ENCODE assay signal across 9 mouse cellular contexts in the genomic region with DNA sequence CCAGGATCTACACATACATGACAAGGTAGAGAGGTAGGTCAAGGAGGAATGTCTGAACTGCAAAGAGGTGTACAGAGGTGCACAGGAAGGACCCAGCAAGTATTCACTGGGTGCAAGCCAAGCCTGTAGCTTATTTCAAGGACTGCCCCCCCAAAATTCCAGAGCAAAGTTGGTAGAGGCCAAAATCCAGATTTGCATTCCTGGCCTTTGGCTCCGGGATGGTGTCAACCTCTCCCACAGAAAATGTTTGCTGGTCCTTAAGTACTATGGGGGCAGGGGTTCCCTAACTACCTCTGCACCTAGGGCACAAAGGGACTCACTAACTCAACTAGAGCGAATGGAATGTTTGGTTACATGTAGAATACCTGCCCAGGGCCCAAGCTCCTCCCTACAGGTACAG. TPM values are rescaled to one million over a fixed set of nuclear protein-coding genes. Genes with fewer than 3 reads are reported as not detected.
DNase-seq lines count a peak whose midpoint lies in the region; ATAC-seq and TF ChIP-seq lines count a peak whose summit lies in the region.
"Had no signal": no experiment of that assay in that cellular context is flagged by ENCODE, and none has a peak within 500 bp of the region (broad histone marks: within the 10 kb centered on the region; RNA-seq: fewer than 3 reads in every experiment).

No protein-coding gene starts in this region.

- ATAC-seq in heart, embryonic 12.5 days (ENCODE audit: insufficient number of reproducible peaks, low FRiP score): no peak
- no peak for ATAC-seq in embryonic facial prominence, embryonic 12.5 days (ENCODE audit: insufficient number of reproducible peaks, insufficient read depth, low FRiP score, low TSS enrichment)
- no peak for ATAC-seq in intestine, postnatal 0 days

- H3K9me3 ChIP-seq in heart, embryonic 12.5 days (replicated peaks): no peaks in the 10 kb centered on the region
- no peaks in the 10 kb centered on the region for H3K9me3 ChIP-seq in embryonic facial prominence, embryonic 12.5 days
- no peaks in the 10 kb centered on the region for H3K9me3 ChIP-seq in intestine, postnatal 0 days (ENCODE audit: control insufficient read depth)

- DNase-seq in heart, adult 11 months: no peak
- DNase-seq in cerebellum, adult 11-12 months: no peak
- no peak for DNase-seq in left cerebral cortex, adult 9 months (ENCODE audit: low spot score in 2 of 2)
- DNase-seq in adrenal gland, adult 18-20 months (ENCODE audit: low spot score in 2 of 2): no peak

- H3K79me2 ChIP-seq in macrophage (ENCODE audit: inconsistent target): peaks cover 41% of the 10 kb centered on the region

- H3K9ac ChIP-seq in heart, embryonic 12.5 days: no peak overlapping the region; the same call in 1 of the 2 replicates
- no peak overlapping the region for H3K9ac ChIP-seq in embryonic facial prominence, embryonic 12.5 days
- no peak overlapping the region for H3K9ac ChIP-seq in intestine, postnatal 0 days (ENCODE audit: low read depth, low read length)

- H3K4me3 ChIP-seq in heart, embryonic 12.5 days: peak overlapping the region; percentile 93
- peak overlapping the region; percentile 87 for H3K4me3 ChIP-seq in embryonic facial prominence, embryonic 12.5 days
- peak overlapping the region; percentile 85; the same call in 1 of the 2 replicates for H3K4me3 ChIP-seq in intestine, postnatal 0 days (ENCODE audit: low read depth, low read length)
- peak overlapping the region; percentile 82 for H3K4me3 ChIP-seq in macrophage (ENCODE audit: inconsistent target)

- H3K36me3 ChIP-seq in heart, embryonic 12.5 days: peaks cover 17% of the 10 kb centered on the region
- H3K36me3 ChIP-seq in embryonic facial prominence, embryonic 12.5 days: peaks cover 16% of the 10 kb centered on the region
- peaks cover 7% of the 10 kb centered on the region; the same call in 1 of the 2 replicates for H3K36me3 ChIP-seq in intestine, postnatal 0 days (ENCODE audit: control insufficient read depth, insufficient read depth)
- peaks cover 9% of the 10 kb centered on the region for H3K36me3 ChIP-seq in macrophage (ENCODE audit: inconsistent target)

- 78% methylated on average over 2 of the region's 2 CpGs for WGBS in heart, embryonic 12.5 days
- 80% methylated on average over 2 of the region's 2 CpGs for WGBS in embryonic facial prominence, embryonic 12.5 days
- WGBS in intestine, postnatal 0 days: 54% methylated on average over 2 of the region's 2 CpGs
- 94% methylated on average over 2 of the region's 2 CpGs for WGBS in macrophage (ENCODE audit: missing documents)

- H3K4me2 ChIP-seq in heart, embryonic 12.5 days: peak overlapping the region; percentile 86
- H3K4me2 ChIP-seq in embryonic facial prominence, embryonic 12.5 days (replicated peaks): peak overlapping the region; percentile 86
- peak overlapping the region; percentile 89 for H3K4me2 ChIP-seq in intestine, postnatal 0 days (replicated peaks; ENCODE audit: low read depth)

- H3K27me3 ChIP-seq in heart, embryonic 12.5 days (replicated peaks): no peaks in the 10 kb centered on the region
- no peaks in the 10 kb centered on the region for H3K27me3 ChIP-seq in embryonic facial prominence, embryonic 12.5 days
- no peaks in the 10 kb centered on the region for H3K27me3 ChIP-seq in intestine, postnatal 0 days (replicated peaks; ENCODE audit: control insufficient read depth, insufficient read depth, low read length)

- TF ChIP-seq CTCF in intestine, postnatal 0 days (IDR thresholded peaks at IDR 0.05; ENCODE audit: low read depth): no peak

- no peak overlapping the region for H3K27ac ChIP-seq in heart, embryonic 12.5 days (ENCODE audit: poor library complexity, severe bottlenecking)
- peak overlapping the region; percentile 63; the same call in 1 of the 2 replicates for H3K27ac ChIP-seq in embryonic facial prominence, embryonic 12.5 days
- peak overlapping the region; percentile 28; the same call in 1 of the 2 replicates for H3K27ac ChIP-seq in intestine, postnatal 0 days (ENCODE audit: low read depth, low read length)
- peak overlapping the region; percentile 79 for H3K27ac ChIP-seq in macrophage

- peaks cover 36% of the 10 kb centered on the region for H3K4me1 ChIP-seq in heart, embryonic 12.5 days (replicated peaks)
- H3K4me1 ChIP-seq in embryonic facial prominence, embryonic 12.5 days: peaks cover 31% of the 10 kb centered on the region
- no peaks in the 10 kb centered on the region for H3K4me1 ChIP-seq in intestine, postnatal 0 days (replicated peaks; ENCODE audit: control insufficient read depth, insufficient read depth, low read length)

RNA-seq across cellular contexts. Expression of a gene that starts 1.9 kb away (rescaled TPM):
- polyA plus RNA-seq in heart, embryonic 12.5 days (2016; fragmentation: Nextera tagmentation; extraction: Ambion mirVana): 21.7 and 21.8 TPM in 2 replicates
- 25.9 and 26.3 TPM in 2 replicates for polyA plus RNA-seq in embryonic facial prominence, embryonic 12.5 days (2016; fragmentation: Nextera tagmentation; extraction: Ambion mirVana)
- polyA plus RNA-seq in intestine, postnatal 0 days (2015; fragmentation: Nextera tagmentation; extraction: Ambion mirVana): 5.5 and 5.9 TPM in 2 replicates
- total RNA-seq in macrophage (2018; cell fraction: chromatin; rRNA removed): 10 to 100 TPM in 11 of 26 experiments, 1 to 10 TPM in 15; 2.9 to 21.4 (median 8.8) TPM
- total RNA-seq in macrophage (2018; cell fraction: cytosol; rRNA removed): 10 to 100 TPM; 12.7 to 23.2 (median 19.4) TPM
- total RNA-seq in macrophage (2018; cell fraction: nucleus; rRNA removed): 10 to 100 TPM in 23 of 26 experiments, 1 to 10 TPM in 3; 5.1 to 41.6 (median 15.9) TPM
- polyA plus RNA-seq in macrophage (2018): 14.1 to 33.2 TPM (median 21.6 TPM) in 3 replicates
- 1 to 10 TPM; 7.5 to 8.9 TPM for total RNA-seq in adrenal gland, adult 18-20 months (2021)

RNA-seq across cellular contexts. Expression of a gene that starts 9.1 kb away (rescaled TPM):
- 0.27 and 0.87 TPM in 2 replicates for polyA plus RNA-seq in heart, embryonic 12.5 days (2016; fragmentation: Nextera tagmentation; extraction: Ambion mirVana)
- polyA plus RNA-seq in embryonic facial prominence, embryonic 12.5 days (2016; fragmentation: Nextera tagmentation; extraction: Ambion mirVana): 3.5 and 3.7 TPM in 2 replicates
- polyA plus RNA-seq in intestine, postnatal 0 days (2015; fragmentation: Nextera tagmentation; extraction: Ambion mirVana): 0.29 and 0.58 TPM in 2 replicates
- total RNA-seq in macrophage (2018; cell fraction: chromatin; rRNA removed): 10 to 100 TPM in 6 of 26 experiments, 1 to 10 TPM in 20; 1.1 to 13.8 (median 7.3) TPM
- under 1 TPM in 22 of 26 experiments, not detected in 4; 0.05 to 0.62 (median 0.19) TPM for total RNA-seq in macrophage (2018; cell fraction: cytosol; rRNA removed)
- total RNA-seq in macrophage (2018; cell fraction: nucleus; rRNA removed): 10 to 100 TPM in 1 of 26 experiments, 1 to 10 TPM in 22, under 1 TPM in 2, not detected in 1; 0.48 to 10.9 (median 2.3) TPM
- polyA plus RNA-seq in macrophage (2018): 0.10 to 0.91 TPM in 2 of 3 replicates, not detected in the other
- 1 to 10 TPM in 1 of 2 experiments, under 1 TPM in 1; 0.86 to 1.6 TPM for total RNA-seq in adrenal gland, adult 18-20 months (2021)
- total RNA-seq: neutrophil, adult 5-6 weeks had no signal

RNA-seq across cellular contexts. Expression of a gene that starts 16.2 kb away (rescaled TPM):
- polyA plus RNA-seq in heart, embryonic 12.5 days (2016; fragmentation: Nextera tagmentation; extraction: Ambion mirVana): 0.13 and 0.15 TPM in 2 replicates
- 0.24 and 0.28 TPM in 2 replicates for polyA plus RNA-seq in embryonic facial prominence, embryonic 12.5 days (2016; fragmentation: Nextera tagmentation; extraction: Ambion mirVana)
- not detected in 2 replicates for polyA plus RNA-seq in intestine, postnatal 0 days (2015; fragmentation: Nextera tagmentation; extraction: Ambion mirVana)
- total RNA-seq in macrophage (2018; cell fraction: chromatin; rRNA removed): 1 to 10 TPM in 8 of 26 experiments, under 1 TPM in 4, not detected in 14; 0.53 to 2.0 (median 1.1) TPM
- under 1 TPM in 2 of 26 experiments, not detected in 24; 0.09 to 0.10 TPM for total RNA-seq in macrophage (2018; cell fraction: cytosol; rRNA removed)
- 1 to 10 TPM in 1 of 26 experiments, under 1 TPM in 7, not detected in 18; 0.31 to 1.2 (median 0.71) TPM for total RNA-seq in macrophage (2018; cell fraction: nucleus; rRNA removed)
- polyA plus RNA-seq in macrophage (2018): not detected in 3 replicates
- under 1 TPM in 1 of 2 experiments, not detected in 1; 0.19 TPM for total RNA-seq in adrenal gland, adult 18-20 months (2021)
- total RNA-seq: neutrophil, adult 5-6 weeks had no signal

RNA-seq across cellular contexts. Expression of a gene that starts 20.9 kb away (rescaled TPM):
- polyA plus RNA-seq in heart, embryonic 12.5 days (2016; fragmentation: Nextera tagmentation; extraction: Ambion mirVana): 0.48 and 0.78 TPM in 2 replicates
- polyA plus RNA-seq in embryonic facial prominence, embryonic 12.5 days (2016; fragmentation: Nextera tagmentation; extraction: Ambion mirVana): 1.0 and 1.2 TPM in 2 replicates
- polyA plus RNA-seq in intestine, postnatal 0 days (2015; fragmentation: Nextera tagmentation; extraction: Ambion mirVana): 1.6 and 2.2 TPM in 2 replicates
- total RNA-seq in macrophage (2018; cell fraction: chromatin; rRNA removed): 1 to 10 TPM in 13 of 26 experiments, not detected in 13; 1.5 to 4.6 (median 2.1) TPM
- 10 to 100 TPM in 10 of 26 experiments, 1 to 10 TPM in 16; 2.1 to 14.7 (median 7.7) TPM for total RNA-seq in macrophage (2018; cell fraction: cytosol; rRNA removed)
- total RNA-seq in macrophage (2018; cell fraction: nucleus; rRNA removed): 1 to 10 TPM in 19 of 26 experiments, not detected in 7; 1.4 to 7.0 (median 2.4) TPM
- polyA plus RNA-seq in macrophage (2018): 1.3 to 7.5 TPM (median 3.9 TPM) in 3 replicates
- total RNA-seq in adrenal gland, adult 18-20 months (2021): under 1 TPM in 1 of 2 experiments, not detected in 1; 0.46 TPM

RNA-seq across cellular contexts. Expression of a gene that starts 35.7 kb away (rescaled TPM):
- polyA plus RNA-seq in heart, embryonic 12.5 days (2016; fragmentation: Nextera tagmentation; extraction: Ambion mirVana): 18.9 and 20.5 TPM in 2 replicates
- polyA plus RNA-seq in embryonic facial prominence, embryonic 12.5 days (2016; fragmentation: Nextera tagmentation; extraction: Ambion mirVana): 16.9 and 18.5 TPM in 2 replicates
- polyA plus RNA-seq in intestine, postnatal 0 days (2015; fragmentation: Nextera tagmentation; extraction: Ambion mirVana): 62.5 and 66.6 TPM in 2 replicates
- total RNA-seq in macrophage (2018; cell fraction: chromatin; rRNA removed): 10 to 100 TPM in 2 of 26 experiments, 1 to 10 TPM in 18, under 1 TPM in 4, not detected in 2; 0.25 to 13.3 (median 2.5) TPM
- 10 to 100 TPM in 11 of 26 experiments, 1 to 10 TPM in 15; 5.3 to 15.6 (median 9.6) TPM for total RNA-seq in macrophage (2018; cell fraction: cytosol; rRNA removed)
- 10 to 100 TPM in 1 of 26 experiments, 1 to 10 TPM in 24, under 1 TPM in 1; 0.79 to 10.3 (median 3.3) TPM for total RNA-seq in macrophage (2018; cell fraction: nucleus; rRNA removed)
- 9.5 to 12.3 TPM (median 11.9 TPM) in 3 replicates for polyA plus RNA-seq in macrophage (2018)
- total RNA-seq in adrenal gland, adult 18-20 months (2021): 10 to 100 TPM; 30.1 to 33.9 TPM
